Mouse (Mus musculus): ENCODE measurements at regions not wholly inside any gene's neighbourhood (a gene's known extent, or its start where the extent isn't known, plus 50 kb on each side); places are given as distances from the start of the nearest gene placed in this dataset.

GRCm38 (mm10) chr15:59785981-59786380 is 230.4 kb downstream of the 4933412E24Rik start:
- no peak for DNase-seq

GRCm38 (mm10) chr15:59784556-59784929 is 231.9 kb downstream of the 4933412E24Rik start:
- no peak for DNase-seq

GRCm38 (mm10) chr15:59783782-59784555 is 232.4 kb downstream of the 4933412E24Rik start:
- peak; percentile 96 for DNase-seq

GRCm38 (mm10) chr15:59783393-59783781 is 233.0 kb downstream of the 4933412E24Rik start:
- DNase-seq = no peak

GRCm38 (mm10) chr15:59780506-59780905 is 235.9 kb downstream of the 4933412E24Rik start:
- DNase-seq = no peak

GRCm38 (mm10) chr15:59777307-59777871 is 239.0 kb downstream of the 4933412E24Rik start:
- DNase-seq = peak; percentile 100

GRCm38 (mm10) chr15:59775781-59776180 is 240.6 kb downstream of the 4933412E24Rik start:
- peak; percentile 93 for DNase-seq

- no peak for DNase-seq
Measured at GRCm38 (mm10) chr15:59773983-59774382, 242.4 kb downstream of the 4933412E24Rik start.

- DNase-seq = no peak
Measured at GRCm38 (mm10) chr15:59772595-59772994, 243.8 kb downstream of the 4933412E24Rik start.

- DNase-seq = no peak
Measured at GRCm38 (mm10) chr15:59762061-59762460, 254.4 kb downstream of the 4933412E24Rik start.

- DNase-seq = no peak
Measured at GRCm38 (mm10) chr15:59760490-59760889, 255.9 kb downstream of the 4933412E24Rik start.

GRCm38 (mm10) chr15:59759566-59759965 is 256.8 kb downstream of the 4933412E24Rik start:
- DNase-seq = peak; percentile 97

GRCm38 (mm10) chr15:59758971-59759370 is 257.4 kb downstream of the 4933412E24Rik start:
- DNase-seq = no peak

- peak; percentile 97 for DNase-seq
Measured at GRCm38 (mm10) chr15:59756141-59756540, 260.3 kb downstream of the 4933412E24Rik start.

- DNase-seq = no peak
Measured at GRCm38 (mm10) chr15:59754906-59755305, 261.5 kb downstream of the 4933412E24Rik start.

- DNase-seq = no peak
Measured at GRCm38 (mm10) chr15:59752277-59752676, 264.1 kb downstream of the 4933412E24Rik start.

- no peak for DNase-seq
Measured at GRCm38 (mm10) chr15:59746290-59746689, 270.1 kb downstream of the 4933412E24Rik start.

GRCm38 (mm10) chr15:59744411-59744931 is 271.9 kb downstream of the 4933412E24Rik start:
- peak; percentile 94 for DNase-seq

GRCm38 (mm10) chr15:59739197-59739596 is 277.2 kb downstream of the 4933412E24Rik start:
- DNase-seq = peak; percentile 84

- no peak for DNase-seq
Measured at GRCm38 (mm10) chr15:59737247-59737646, 279.2 kb downstream of the 4933412E24Rik start.

GRCm38 (mm10) chr15:59734376-59734775 is 282.0 kb downstream of the 4933412E24Rik start:
- DNase-seq = peak; percentile 86

GRCm38 (mm10) chr15:59733932-59734331 is 282.5 kb downstream of the 4933412E24Rik start:
- peak; percentile 85 for DNase-seq

- no peak for DNase-seq
Measured at GRCm38 (mm10) chr15:59733031-59733810, 283.2 kb downstream of the 4933412E24Rik start.

Data from heart, adult 11 months (tissue).